Mouse (Mus musculus) kidney, embryonic 14.5 days (tissue): Measurements from ENCODE around the gene Usp6nl. TPM values are rescaled to one million over a fixed set of nuclear protein-coding genes. Genes with fewer than 3 reads are reported as not detected.

Experiments
- ATAC-seq: fragments of 200-750 bp; cut with Nextera tagmentation; 2 replicates; pipeline ENCODE4 v1.8.0; 2017; ENCODE audit warnings: moderate number of reproducible peaks, mild to moderate bottlenecking, moderate TSS enrichment, moderate library complexity; ENCODE audit not compliant: low FRiP score, low TSS enrichment
- H3K27ac ChIP-seq: fragments of 300-500 bp; sonication (generic); 2 replicates; pipeline ENCODE4 v1.5.1; 2014; ENCODE audit warnings: low read depth, mild to moderate bottlenecking, low read length, moderate library complexity, mixed read lengths
- H3K27me3 ChIP-seq: fragments of 300-500 bp; sonication (generic); 2 replicates; pipeline ENCODE4 v1.6.1; 2014; ENCODE audit warnings: mild to moderate bottlenecking, low read length; ENCODE audit not compliant: control insufficient read depth, insufficient read depth
- H3K36me3 ChIP-seq: fragments of 300-500 bp; sonication (generic); 2 replicates; pipeline ENCODE4 v1.6.1; 2014; ENCODE audit warnings: low read length, mixed read lengths; ENCODE audit not compliant: control insufficient read depth, insufficient read depth
- H3K4me1 ChIP-seq: fragments of 300-500 bp; sonication (generic); 2 replicates; pipeline ENCODE4 v1.6.1; 2014; ENCODE audit warnings: low read length, mixed read lengths; ENCODE audit not compliant: control insufficient read depth, insufficient read depth
- H3K4me2 ChIP-seq: fragments of 300-500 bp; sonication (generic); replicated peaks from 2 replicates; pipeline ENCODE4 v1.6.1; 2014; ENCODE audit warnings: low read depth, mild to moderate bottlenecking, low read length
- H3K4me3 ChIP-seq: fragments of 300-500 bp; sonication (generic); 2 replicates; pipeline ENCODE4 v1.5.1; 2014; ENCODE audit warnings: mild to moderate bottlenecking, low read length
- H3K9ac ChIP-seq: fragments of 300-500 bp; sonication (generic); 2 replicates; pipeline ENCODE4 v1.6.1; 2014; ENCODE audit warnings: low read depth, mild to moderate bottlenecking, low read length, moderate library complexity
- H3K9me3 ChIP-seq: fragments of 300-500 bp; sonication (generic); 2 replicates; pipeline ENCODE4 v1.6.1; 2016; ENCODE audit warnings: low read length; ENCODE audit not compliant: control insufficient read depth
- WGBS: fragments of 180-500 bp; shearing (Covaris S2); extraction: QIAGEN DNeasy Blood & Tissue Kit; methylation state at CpG from one replicate; pipeline ENCODE4 v1.1.7; 2014; 5-methylcytosine and 5-hydroxymethylcytosine counted together
- polyA plus RNA-seq: library from polyadenylated mRNA; unstranded; fragments of >200 nt; fragmentation: Nextera tagmentation; extraction: Ambion mirVana; gene quantifications from 2 replicates; pipeline ENCODE4 v1.2.1, GENCODE M21; 2014

Gene Usp6nl
- polyA plus RNA-seq, 1 experiment from 2014 or later = 15.9 TPM

- H3K4me2 ChIP-seq = no peak overlapping the region
- no peaks in the 10 kb centered on the region for H3K27me3 ChIP-seq
- ATAC-seq = no peak
- H3K4me3 ChIP-seq = no peak overlapping the region
- H3K27ac ChIP-seq = no peak overlapping the region
- no peak overlapping the region for H3K9ac ChIP-seq
- no peaks in the 10 kb centered on the region for H3K36me3 ChIP-seq
- WGBS = 87% methylated on average over 3 of the region's 3 CpGs
- H3K4me1 ChIP-seq = peaks cover 18% of the 10 kb centered on the region; the same call in 1 of the 2 replicates
- no peaks in the 10 kb centered on the region for H3K9me3 ChIP-seq
Observed at GRCm38 (mm10) chr2:6484179-6484578, 161.7 kb downstream of the Usp6nl start.

GRCm38 (mm10) chr2:6487566-6488488 is 165.4 kb downstream of the Usp6nl start:
- Histone ChIP-seq H3K9me3 (no peaks in the 10 kb centered on the region), H3K27me3 (no peaks in the 10 kb centered on the region), H3K27ac (no peak overlapping the region), H3K9ac (no peak overlapping the region), H3K4me2 (no peak overlapping the region), H3K36me3 (no peaks in the 10 kb centered on the region), H3K4me3 (no peak overlapping the region), H3K4me1 (peaks cover 6% of the 10 kb centered on the region; the same call in 1 of the 2 replicates)
- WGBS = 80% methylated on average over 10 of the region's 10 CpGs
- ATAC-seq = no peak

GRCm38 (mm10) chr2:6488489-6489056 is 166.1 kb downstream of the Usp6nl start:
- Histone ChIP-seq H3K4me3 (no peak overlapping the region), H3K36me3 (no peaks in the 10 kb centered on the region), H3K9me3 (no peaks in the 10 kb centered on the region), H3K27me3 (no peaks in the 10 kb centered on the region), H3K4me1 (no peaks in the 10 kb centered on the region), H3K27ac (no peak overlapping the region), H3K9ac (no peak overlapping the region), H3K4me2 (no peak overlapping the region)
- WGBS = 90% methylated on average over 14 of the region's 14 CpGs
- ATAC-seq = no peak

DNA sequence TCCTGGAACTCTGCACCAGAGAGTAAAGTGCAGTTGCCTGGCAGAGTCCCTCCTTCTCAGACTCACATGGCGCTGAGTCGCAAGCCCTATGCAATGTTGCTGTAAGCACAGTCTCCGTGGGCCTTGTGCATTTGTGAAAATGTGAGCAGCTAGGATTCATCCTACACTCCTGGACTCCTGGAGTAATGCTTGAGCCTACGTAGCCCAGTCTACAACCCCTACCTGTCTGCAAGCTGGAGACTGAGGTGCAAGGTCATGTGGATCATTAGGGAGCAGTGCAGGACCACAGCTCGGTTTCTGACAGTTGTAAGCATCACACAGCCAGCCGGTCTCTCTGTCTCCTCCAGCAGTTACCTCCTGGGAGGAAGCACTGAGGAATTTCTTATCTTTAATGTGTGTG is 167.6 kb downstream of the Usp6nl start:
- ATAC-seq = no peak
- 87% methylated on average over 6 of the region's 6 CpGs for WGBS

GRCm38 (mm10) chr2:6490870-6491269 is 168.4 kb downstream of the Usp6nl start:
- no peaks in the 10 kb centered on the region for H3K9me3 ChIP-seq
- H3K27me3 ChIP-seq = no peaks in the 10 kb centered on the region
- no peak for ATAC-seq
- H3K9ac ChIP-seq = no peak overlapping the region
- WGBS = 84% methylated on average over 4 of the region's 4 CpGs
- H3K27ac ChIP-seq = no peak overlapping the region
- H3K4me1 ChIP-seq = no peaks in the 10 kb centered on the region
- H3K4me3 ChIP-seq = no peak overlapping the region
- no peak overlapping the region for H3K4me2 ChIP-seq
- no peaks in the 10 kb centered on the region for H3K36me3 ChIP-seq

More for the DNA sequence above, 167.6 kb downstream of the Usp6nl start:
- Histone ChIP-seq H3K9ac (no peak overlapping the region), H3K4me3 (no peak overlapping the region), H3K36me3 (no peaks in the 10 kb centered on the region), H3K4me1 (no peaks in the 10 kb centered on the region), H3K27ac (no peak overlapping the region), H3K4me2 (no peak overlapping the region), H3K9me3 (no peaks in the 10 kb centered on the region), H3K27me3 (no peaks in the 10 kb centered on the region)

GRCm38 (mm10) chr2:6493886-6494285 is 171.4 kb downstream of the Usp6nl start:
- no peak overlapping the region for H3K9ac ChIP-seq
- no peaks in the 10 kb centered on the region for H3K9me3 ChIP-seq
- H3K4me1 ChIP-seq = no peaks in the 10 kb centered on the region
- no peaks in the 10 kb centered on the region for H3K36me3 ChIP-seq
- H3K27me3 ChIP-seq = no peaks in the 10 kb centered on the region
- no peak for ATAC-seq
- no peak overlapping the region for H3K4me2 ChIP-seq
- 73% methylated on average over 5 of the region's 5 CpGs for WGBS
- no peak overlapping the region for H3K27ac ChIP-seq
- no peak overlapping the region for H3K4me3 ChIP-seq

Other genes with a start within 250 kb of the Usp6nl start
- 10.5 and 11.3 TPM in 2 replicates for gene Proser2, start 192.5 kb upstream of the Usp6nl start, polyA plus RNA-seq
- 7.0 and 7.4 TPM in 2 replicates for gene Echdc3, start 109.6 kb upstream of the Usp6nl start, polyA plus RNA-seq